Mouse (Mus musculus): ENCODE data around the gene Gm9844.
"Not testable (repeated sequence)": the region's sequence is repeated elsewhere in the genome, so short reads cannot be mapped to it uniquely, and the experiment has no call there.

Gm9844 gene

DNA sequence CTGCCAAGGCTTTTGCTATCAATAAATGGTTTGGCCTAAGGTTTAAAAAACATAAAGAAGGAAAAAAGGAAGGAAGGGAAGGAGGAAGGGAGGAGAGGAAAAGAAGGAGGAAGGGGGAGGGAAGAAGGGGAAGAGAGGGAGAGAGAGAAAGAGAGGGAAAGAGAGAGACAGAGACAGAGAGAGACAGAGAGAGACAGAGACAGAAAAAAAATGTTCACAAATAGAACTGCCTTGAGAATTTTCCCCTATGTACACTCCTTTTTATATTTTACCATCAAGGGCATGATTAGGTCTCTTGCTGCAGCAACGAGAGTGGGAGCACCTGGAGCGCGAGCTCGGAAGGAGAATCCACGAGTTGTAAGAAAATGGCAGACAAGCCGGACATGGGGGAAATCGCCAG, at the start of gene Gm9844:
TSS of gene Gm9844 (plus strand) at position 301 of the 400 bp plus-strand sequence.
- no peak for DNase-seq (ENCODE audit: low spot score in 2 of 2)

DNA sequence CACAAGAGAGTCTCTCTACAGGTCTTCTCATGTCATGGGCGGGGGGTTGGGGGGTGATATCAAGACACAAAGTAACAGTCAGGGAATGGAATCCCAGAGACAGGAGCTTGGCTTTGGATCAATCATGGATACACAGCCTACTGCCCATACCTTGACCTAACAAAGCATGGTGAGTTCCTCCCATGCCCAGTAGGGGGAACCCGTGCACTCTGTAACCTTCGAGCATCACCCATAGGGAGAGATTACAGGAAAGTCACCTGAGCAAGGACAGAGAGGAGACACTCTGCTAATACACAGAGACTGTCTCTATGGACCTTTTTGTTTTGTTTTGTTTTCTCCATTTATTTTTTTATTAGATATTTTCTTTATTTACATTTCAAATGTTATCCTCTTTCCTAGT, 44.5 kb upstream of the Gm9844 start:
- DNase-seq (ENCODE audit: low spot score in 2 of 2) = peak; percentile 50 to 69

DNA sequence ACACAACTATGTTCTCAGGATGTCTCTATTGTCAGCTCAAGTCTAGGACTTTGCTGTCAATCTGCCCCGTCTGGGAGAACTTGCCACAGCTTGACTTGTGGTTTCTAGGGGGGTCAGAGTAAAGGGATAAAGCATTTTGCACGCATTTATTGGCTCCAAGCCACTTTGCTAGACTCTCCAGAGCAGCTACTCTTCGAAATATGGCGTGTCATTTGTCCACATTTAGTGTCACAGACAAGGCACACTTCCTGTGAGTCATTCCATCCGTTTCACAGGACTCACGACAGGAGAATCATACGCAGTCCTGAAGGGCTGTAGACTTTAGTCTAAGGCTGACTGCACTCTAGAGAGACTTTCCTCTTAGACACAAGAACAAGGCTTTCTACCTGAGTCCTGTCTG, 37.6 kb upstream of the Gm9844 start:
- DNase-seq (ENCODE audit: low spot score in 2 of 2) = no peak

DNA sequence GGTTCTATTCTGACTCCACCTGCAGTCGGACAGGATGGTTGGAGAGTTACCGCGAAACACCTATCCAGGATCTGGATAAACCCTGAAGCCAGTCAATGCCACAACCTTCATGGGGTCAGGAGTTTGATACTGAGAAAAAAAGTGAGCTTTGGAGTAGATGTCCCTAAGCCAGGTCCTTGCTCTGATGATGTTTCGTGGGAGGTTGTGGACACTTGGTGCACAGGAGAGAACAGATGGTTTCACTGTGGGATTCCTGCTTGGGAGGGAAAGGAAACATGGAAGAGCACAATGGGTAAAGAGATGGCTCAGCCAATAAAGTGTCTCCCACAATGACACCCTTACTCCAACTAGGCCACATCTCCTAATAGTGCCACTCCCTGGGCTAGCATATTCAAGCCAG, 34.8 kb upstream of the Gm9844 start:
- DNase-seq (ENCODE audit: low spot score in 2 of 2) = no peak

DNA sequence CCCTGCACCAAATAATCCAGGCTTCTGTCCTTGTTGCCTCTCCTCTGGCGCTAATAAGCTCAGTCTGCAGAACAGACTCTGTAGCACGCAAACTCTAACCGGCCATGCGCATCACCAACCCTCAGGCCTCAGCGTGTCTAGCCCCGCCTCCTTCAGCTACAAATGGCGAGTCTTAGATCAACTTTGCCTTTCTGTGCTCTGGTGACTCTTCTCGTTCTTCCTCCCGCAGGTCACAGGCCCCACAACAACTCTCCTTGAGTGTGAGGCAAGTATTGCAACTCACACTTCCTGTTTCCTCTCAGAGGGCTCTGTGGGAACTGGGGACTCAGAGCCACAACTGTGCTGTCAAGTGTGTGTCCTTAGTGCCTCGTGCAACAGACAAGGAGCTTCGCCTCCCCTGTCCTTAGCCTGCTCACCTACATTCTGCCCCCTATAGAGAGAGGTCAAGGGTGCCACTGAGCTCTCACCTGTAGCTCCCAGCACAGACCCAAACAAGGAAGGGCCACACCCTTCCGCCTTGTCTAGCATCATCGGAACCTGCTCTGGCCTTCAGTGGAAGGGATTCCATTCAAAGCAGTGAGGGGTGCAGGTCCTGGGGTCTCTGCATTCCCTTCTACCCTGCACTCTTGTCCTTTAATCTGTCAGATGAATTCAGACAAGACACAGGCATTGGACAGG, 23.1 kb upstream of the Gm9844 start:
- not testable (repeated sequence) for DNase-seq (ENCODE audit: low spot score in 2 of 2)

DNA sequence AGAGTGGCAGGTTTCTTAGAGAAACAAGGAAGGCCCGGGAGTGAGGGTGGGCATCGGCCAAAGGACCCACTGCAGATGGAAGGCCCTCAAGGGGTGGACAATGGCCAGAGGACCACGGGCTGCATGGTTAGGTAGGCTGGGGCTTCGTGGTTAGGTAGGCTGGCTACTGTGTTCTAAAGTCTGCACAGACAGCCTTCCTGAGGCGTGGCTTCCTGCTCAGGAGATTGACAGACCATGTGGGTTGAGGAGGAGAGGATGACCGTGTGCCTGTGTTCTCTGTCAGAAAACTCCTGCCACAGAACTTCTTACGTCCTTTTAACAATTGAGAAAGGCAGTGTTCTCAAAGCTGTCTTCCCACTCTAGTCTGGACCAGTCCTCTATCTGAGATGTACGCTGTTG, 22.6 kb upstream of the Gm9844 start:
- DNase-seq (ENCODE audit: low spot score in 2 of 2) = no peak

DNA sequence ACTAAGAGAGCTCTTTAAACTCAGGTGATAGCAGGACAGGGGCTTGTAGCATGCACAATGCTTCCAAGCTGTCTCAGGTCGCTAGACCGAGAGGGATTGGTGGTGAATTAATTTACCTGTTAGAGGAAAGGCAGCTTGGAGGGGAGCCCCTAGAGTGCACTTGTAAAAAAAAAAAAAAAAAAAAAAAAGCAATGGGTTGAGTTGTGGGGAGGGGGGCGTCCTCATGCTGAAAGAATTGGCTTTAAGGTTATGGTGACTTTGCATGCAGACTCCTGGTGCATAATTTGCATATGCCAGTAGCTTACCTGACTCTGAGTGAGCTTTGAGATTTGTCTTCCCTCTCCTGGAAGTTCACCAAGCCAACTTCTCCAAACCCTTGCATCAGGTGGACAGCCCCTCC, 21.7 kb upstream of the Gm9844 start:
- DNase-seq (ENCODE audit: low spot score in 2 of 2) = no peak

DNA sequence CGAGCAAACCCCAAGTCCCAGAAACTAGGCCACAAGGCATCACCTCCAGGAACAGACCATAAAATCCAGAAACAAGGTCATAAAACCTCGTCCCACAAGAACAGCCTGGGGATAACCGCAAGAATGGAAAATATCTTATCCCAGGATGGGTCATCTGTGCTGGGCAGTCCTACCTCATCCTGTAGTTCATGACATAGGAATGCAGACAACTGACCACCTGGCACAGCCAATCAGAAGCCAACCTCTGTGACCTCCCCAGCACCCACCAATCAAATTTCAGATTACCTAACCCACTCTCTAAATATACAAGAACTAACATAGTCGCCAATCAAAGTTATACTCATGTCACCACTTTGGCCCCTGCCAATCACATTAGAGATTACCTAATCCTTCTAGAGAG, 21.0 kb upstream of the Gm9844 start:
- DNase-seq (ENCODE audit: low spot score in 2 of 2) = no peak

DNA sequence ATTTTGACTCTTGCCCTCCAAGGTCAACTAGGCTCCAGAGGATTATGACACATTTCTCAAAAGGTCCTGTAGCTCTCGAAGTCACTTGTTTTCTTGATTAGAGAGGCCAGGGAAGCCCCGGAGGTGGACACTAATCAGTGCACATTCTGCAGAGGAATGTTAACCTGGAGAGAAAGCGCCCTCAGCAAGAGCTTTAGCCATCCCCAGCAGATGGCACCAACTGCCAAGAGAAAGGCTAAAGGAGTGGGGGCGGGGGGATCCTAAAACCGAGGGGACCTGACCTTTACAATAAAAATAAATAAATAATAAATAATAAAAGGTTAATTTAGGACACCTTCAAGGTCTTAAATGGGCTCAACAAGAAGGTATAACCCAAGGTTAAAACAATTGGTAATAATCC, 17.9 kb upstream of the Gm9844 start:
- DNase-seq (ENCODE audit: low spot score in 2 of 2) = no peak

DNA sequence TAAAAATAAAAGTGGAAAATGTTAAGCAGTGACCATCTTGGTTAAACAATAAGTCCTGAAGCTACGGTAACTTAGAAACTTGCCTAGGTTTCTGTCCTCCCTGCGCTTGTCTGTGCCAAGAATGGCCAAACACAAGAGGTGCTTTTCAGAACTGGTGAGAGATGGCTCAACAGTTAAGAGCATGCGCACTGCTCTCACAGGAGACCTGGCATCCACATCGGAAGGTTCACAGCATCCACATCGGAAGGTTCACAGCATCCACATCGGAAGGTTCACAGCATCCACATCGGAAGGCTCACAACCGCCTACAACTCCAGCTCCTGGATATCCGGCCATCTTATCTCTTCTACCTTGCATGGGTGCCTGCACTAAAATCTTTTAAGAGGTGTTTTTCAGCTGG, 16.8 kb upstream of the Gm9844 start:
- DNase-seq (ENCODE audit: low spot score in 2 of 2) = no peak

DNA sequence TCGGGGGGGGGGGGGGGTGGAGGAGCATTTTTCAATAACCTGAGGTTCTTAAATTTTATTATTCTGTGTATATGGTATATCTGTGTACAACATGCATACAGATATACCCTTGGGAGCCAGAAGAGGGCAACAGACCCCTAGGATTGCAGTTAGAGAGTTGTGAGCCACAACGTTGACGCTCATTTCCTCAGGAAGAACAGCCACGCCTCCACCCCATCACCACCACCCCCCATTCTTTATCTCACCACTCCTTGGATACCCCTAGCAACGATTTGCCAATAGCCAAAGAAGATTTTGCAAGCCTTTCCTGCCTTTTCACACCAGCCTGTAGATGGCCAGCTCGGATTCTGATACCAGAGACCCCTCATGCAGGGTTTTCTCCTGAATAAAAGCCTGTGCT, 16.3 kb upstream of the Gm9844 start:
- DNase-seq (ENCODE audit: low spot score in 2 of 2) = peak in 1 of 2 experiments; percentile 4

DNA sequence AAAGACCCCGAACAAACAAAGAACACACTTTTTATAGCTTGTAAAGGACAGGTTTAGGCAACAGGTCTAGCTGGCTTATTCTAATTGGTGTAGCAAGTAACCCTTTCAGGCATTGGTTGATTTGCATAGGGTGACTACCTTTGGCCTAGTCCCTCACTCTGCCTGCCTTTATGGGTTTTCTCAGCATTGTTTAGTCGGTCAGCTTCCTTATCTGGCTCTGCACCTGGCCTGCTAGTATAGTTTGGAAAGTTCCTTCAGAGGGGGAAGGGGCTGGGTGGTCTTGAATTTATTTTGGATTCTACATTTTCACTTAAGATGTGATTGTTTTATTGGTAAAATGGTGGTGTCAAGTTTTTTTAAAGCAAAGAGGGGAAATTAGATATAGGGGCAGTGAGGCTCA, 15.4 kb upstream of the Gm9844 start:
- DNase-seq (ENCODE audit: low spot score in 2 of 2) = not testable (repeated sequence)

DNA sequence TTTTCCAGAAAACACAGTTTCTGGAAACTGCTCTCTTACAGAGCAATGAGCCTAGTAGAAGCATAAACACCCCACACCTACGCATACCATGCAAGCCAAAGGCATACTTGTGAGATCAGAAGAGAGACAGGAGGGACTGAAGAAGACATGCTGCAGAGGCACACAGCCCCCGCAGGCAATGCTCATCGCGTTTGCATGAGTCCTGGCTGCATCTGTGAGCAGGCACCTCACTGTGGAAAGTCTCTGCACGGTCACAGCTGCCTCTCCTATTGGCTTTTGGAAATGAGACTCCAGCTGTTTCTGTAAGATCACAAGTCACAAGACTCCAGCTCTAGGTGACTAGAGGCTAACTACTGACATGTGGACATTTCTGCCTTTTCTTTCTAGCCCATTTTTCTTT, 11.9 kb upstream of the Gm9844 start:
- peak in 1 of 2 experiments; percentile 19 for DNase-seq (ENCODE audit: low spot score in 2 of 2)

DNA sequence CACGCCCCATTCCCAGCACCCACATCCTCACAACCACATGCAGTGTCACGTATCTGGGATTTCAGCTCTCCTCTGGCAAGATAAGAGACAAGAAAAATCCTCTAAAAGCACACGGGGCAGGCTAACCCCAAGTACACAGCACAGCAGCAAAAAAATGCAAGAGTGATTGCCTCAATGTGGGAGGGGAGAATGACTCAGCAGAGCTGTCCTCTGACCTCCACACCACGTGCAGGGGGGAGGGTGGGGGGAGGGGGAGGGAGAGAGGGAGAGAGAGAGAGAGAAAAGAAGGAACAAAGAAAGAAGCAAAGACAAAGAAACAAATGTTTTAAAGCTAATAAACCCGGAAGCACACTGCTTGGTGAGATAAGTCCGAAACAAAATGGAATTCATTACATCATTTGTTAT, 11.1 kb upstream of the Gm9844 start:
- peak; percentile 19 to 27 for DNase-seq (ENCODE audit: low spot score in 2 of 2)

DNA sequence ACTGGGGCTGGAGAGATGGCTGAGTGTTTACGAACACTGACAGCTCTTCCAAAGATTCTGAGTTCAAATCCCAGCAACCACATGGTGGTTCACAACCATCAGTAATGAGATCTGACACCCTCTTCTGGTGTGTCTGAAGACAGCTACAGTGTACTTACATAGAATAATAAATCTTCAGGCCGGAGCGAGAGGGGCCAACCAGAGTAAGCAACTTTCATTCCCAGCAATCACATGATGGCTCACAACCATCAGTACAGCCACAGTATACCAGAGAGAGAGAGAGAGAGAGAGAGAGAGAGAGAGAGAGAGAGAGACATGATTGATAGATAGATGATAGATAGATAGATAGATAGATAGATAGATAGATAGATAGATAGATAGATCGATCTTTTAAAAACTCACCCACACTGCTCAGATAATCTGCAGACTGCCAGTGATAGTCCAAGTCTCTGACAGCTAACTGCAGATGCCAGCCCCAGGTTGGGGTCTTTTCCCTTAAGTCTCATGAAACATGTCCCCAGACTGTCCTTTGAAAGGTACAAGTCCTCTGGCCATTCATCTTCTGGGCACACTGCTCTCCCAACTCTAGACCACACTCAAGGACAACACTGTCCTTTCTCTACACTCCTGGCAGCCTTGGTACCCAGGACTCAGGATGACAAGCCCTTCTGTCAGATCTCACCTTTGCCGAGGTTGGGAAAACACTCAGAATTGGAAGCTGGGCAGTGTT, 10.3 kb upstream of the Gm9844 start:
- DNase-seq (ENCODE audit: low spot score in 2 of 2) = no peak

DNA sequence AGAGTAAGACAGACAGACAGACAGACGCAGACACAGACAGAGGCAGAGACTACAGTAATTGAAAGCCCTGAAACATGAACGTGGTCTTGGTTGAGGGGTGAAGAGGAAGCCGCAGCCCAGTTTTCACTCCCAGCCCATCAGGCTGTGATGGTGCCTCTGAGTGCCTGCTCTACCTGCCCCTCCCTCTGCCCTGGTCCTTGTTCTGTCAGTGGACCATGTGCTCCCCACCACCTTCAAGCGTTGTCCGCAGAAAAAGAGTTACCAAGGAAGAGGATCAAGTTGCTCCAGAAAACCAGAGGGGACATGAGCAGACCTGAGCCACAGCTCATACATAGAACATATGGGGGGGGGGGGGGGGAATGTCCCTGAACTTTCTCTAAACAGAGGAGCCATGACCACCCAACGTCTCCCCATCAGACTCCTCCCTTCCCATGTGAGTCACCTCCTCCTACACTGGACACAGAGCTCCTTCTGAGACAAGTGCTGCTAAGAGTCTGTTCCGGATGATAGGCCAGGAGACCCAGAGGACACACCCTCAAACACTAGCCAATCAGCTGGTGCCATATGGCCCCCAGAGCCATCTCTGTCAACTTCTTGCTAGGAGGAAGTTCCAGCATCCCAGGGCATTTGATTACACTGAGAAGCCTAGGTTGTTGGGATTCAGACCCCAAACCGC, 9.3 kb upstream of the Gm9844 start:
- no peak for DNase-seq (ENCODE audit: low spot score in 2 of 2)

DNA sequence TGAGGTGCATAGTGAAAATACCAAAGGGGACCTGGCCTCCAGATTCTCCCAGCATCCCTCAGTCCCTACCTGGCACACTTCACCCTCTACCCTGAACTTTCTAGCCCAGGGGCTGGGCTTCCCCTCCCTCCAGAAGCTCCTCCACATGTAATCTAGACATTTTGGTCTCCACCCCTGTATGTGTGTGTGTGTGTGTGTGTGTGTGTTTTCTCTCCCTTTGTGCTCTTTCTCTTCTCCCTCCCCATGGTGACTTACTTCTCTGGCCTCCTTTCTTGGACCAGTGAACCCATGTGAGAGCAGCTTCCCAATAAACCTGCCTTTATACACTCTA, 8.8 kb upstream of the Gm9844 start:
- DNase-seq (ENCODE audit: low spot score in 2 of 2) = no peak

DNA sequence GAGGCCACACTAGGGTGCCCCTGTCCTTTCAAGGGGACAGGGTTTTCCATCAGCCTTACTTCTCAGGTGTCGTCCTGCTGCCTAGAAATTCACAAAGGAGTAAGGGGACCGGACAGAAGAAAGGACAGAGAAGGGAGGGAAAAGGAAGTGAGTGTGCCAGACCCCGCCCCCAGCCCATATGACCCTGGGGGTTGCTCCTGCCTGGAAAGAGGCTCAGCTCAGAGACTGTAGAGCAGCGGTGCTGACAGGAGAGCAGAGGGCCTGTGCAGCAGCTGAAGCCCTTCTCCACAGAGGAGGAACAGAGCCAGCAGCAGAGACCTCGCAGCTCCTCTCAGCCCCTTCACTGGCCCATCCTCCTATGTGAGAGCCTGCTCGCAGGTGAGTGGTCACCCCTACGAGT, 8.3 kb upstream of the Gm9844 start:
- no peak for DNase-seq (ENCODE audit: low spot score in 2 of 2)

DNA sequence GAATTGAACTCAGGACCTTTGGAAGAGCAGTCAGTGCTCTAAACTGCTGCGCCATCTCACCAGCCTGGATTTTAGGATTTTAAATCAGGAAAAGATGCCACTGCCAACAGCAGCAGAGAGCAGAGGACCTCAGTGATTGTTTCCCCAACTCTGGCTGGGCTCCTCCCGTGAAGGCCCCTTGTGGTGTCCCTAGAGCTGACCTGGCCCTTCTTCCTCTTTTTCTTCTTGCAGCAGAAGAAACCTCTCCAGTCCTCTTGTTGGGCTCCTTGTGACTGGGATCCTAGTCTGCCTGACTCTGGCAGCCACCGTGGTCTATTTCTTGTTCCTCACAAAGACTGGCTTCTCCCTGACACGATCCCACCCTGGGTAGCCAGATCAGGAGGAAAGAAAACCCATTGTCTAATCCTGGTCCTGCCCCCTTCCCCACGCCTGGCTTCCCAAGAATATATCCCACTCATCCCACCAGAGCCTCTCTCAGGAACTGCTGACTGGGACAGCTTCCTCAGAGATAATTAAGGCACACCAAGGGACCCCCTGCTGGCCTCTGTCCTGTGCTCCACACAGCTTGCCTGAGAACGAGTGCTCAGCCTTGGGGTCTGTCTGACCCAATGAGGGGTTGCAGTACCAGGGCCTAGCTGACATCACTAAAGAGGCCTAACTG, 5.4 kb upstream of the Gm9844 start:
- DNase-seq (ENCODE audit: low spot score in 2 of 2) = no peak

DNA sequence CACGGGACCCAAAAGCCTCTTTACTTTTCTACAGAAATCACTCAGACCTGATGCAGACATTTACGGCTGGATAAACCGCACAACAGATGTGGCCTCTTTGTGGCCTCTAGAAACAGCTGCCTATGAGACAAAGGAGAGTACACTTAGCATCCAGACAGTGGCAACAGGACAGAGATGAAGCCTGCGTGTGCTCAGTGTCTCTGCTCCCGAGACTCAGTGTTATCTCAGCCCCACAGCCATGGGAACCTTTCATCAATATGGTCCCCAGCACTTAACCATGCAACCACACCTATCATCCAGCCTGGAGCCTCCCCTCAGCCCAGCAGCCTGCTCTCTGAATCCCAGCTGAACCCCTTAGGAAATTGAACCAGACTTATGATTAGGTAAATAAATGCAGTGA, 2.8 kb upstream of the Gm9844 start:
- DNase-seq (ENCODE audit: low spot score in 2 of 2) = no peak

DNA sequence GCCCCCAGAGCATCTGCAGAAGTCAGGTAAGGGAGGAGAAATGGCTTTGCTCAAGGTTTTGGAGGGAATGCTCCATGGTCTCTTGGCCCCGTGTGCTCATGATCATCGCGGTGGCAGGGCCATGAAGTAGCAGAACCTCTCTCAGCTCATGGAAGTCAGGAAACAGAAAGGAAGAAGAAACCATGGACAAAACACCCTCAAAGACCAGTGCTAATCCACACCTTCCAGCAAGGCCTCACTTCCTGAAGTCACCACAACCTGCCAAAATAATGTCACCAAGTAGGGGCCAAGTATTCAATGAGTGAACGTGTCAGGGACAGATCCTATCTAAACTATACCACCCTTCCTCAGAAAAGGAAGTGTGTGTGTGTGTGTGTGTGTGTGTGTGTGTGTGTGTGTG, 840 bp downstream of the Gm9844 start:
- DNase-seq (ENCODE audit: low spot score in 2 of 2) = no peak

DNA sequence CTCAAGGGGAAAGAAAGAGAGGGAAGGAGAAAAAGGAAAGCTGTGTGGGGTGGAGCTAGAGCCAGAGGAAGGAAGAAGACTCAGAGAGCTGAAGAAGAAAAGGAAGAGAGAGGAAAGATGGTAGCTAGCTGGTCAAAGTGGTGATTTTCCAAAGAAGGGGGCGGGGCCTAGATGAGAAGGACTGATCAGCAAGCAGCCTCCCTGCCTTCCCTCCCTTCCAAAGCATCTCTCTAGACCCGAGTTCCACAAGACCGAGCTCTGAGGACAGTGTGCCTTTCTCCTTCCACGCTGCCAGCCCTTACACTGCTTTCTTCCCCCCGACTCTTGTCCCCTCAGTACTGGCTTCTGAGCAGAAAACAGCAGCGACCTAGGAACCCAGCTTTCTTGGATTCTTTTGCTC, 2.1 kb downstream of the Gm9844 start:
- no peak for DNase-seq (ENCODE audit: low spot score in 2 of 2)

DNA sequence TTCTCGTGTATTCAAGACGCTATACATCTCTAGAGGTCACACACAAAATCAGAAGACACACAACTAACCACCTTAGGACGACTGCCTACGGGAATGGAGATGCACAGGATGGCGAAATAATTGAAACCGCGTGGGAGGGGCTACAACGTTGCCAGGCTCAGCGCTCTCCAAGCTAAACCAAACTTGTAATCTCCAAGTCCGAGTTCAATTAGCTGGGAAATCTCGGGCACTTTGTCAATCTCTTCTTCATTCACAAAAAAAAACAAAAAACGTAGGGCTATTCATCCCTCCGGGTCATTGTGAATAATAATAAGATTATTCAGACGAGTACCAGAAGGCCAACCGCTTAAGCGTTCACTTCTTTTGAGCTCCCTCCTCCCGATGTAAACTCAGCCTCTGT, 7.1 kb downstream of the Gm9844 start:
- DNase-seq (ENCODE audit: low spot score in 2 of 2) = no peak

All from urinary bladder, adult 18-20 months (tissue).